Mouse (Mus musculus) heart, embryonic 11.5 days (tissue): ENCODE measurements at regions not wholly inside any gene's neighbourhood (a gene's known extent, or its start where the extent isn't known, plus 50 kb on each side); places are given as distances from the start of the nearest gene placed in this dataset.

Source experiments
- ATAC-seq: fragments of 200-750 bp; cut with Nextera tagmentation; replicated peaks from 2 replicates; pipeline ENCODE4 v1.8.0; 2017; ENCODE audit warnings: moderate library complexity; ENCODE audit not compliant: insufficient number of reproducible peaks, low FRiP score, low TSS enrichment
- H3K27ac ChIP-seq: fragments of 300-500 bp; sonication (generic); 2 replicates; pipeline ENCODE4 v1.5.1; 2014; ENCODE audit warnings: mild to moderate bottlenecking, low read depth, low read length
- H3K27me3 ChIP-seq: fragments of 300-500 bp; sonication (generic); 2 replicates; pipeline ENCODE4 v1.6.1; 2014; ENCODE audit warnings: mild to moderate bottlenecking, low read length, mixed read lengths; ENCODE audit not compliant: control insufficient read depth, insufficient read depth
- H3K36me3 ChIP-seq: fragments of 300-500 bp; sonication (generic); 2 replicates; pipeline ENCODE4 v1.6.1; 2014; ENCODE audit warnings: mild to moderate bottlenecking, low read length, moderate library complexity, mixed read lengths; ENCODE audit not compliant: control insufficient read depth, insufficient read depth
- H3K4me1 ChIP-seq: fragments of 300-500 bp; sonication (generic); 2 replicates; pipeline ENCODE4 v1.6.1; 2014; ENCODE audit warnings: low read length; ENCODE audit not compliant: control insufficient read depth, insufficient read depth
- H3K4me2 ChIP-seq: fragments of 300-500 bp; sonication (generic); 2 replicates; pipeline ENCODE4 v1.6.1; 2014; ENCODE audit warnings: mild to moderate bottlenecking, moderate library complexity
- H3K4me3 ChIP-seq: fragments of 300-500 bp; sonication (generic); 2 replicates; pipeline ENCODE4 v1.5.1; 2014; ENCODE audit warnings: low read depth, low read length
- H3K9ac ChIP-seq: fragments of 300-500 bp; sonication (generic); 2 replicates; pipeline ENCODE4 v1.6.1; 2014; ENCODE audit warnings: mild to moderate bottlenecking, low read depth, low read length, moderate library complexity
- H3K9me3 ChIP-seq: fragments of 300-500 bp; sonication (generic); replicated peaks from 2 replicates; pipeline ENCODE4 v1.6.1; 2016; ENCODE audit warnings: low read length; ENCODE audit not compliant: control insufficient read depth
- WGBS: fragments of 180-500 bp; shearing (Covaris S2); extraction: QIAGEN DNeasy Blood & Tissue Kit; methylation state at CpG from one replicate; pipeline ENCODE4 v1.1.7; 2014; ENCODE audit not compliant: insufficient replicate concordance; 5-methylcytosine and 5-hydroxymethylcytosine counted together

- WGBS = 58% methylated on average over 4 of the region's 4 CpGs
- H3K4me3 ChIP-seq = no peak overlapping the region
- no peaks in the 10 kb centered on the region for H3K36me3 ChIP-seq
- H3K9ac ChIP-seq = no peak overlapping the region
- no peak for ATAC-seq
- H3K4me1 ChIP-seq = no peaks in the 10 kb centered on the region
- H3K4me2 ChIP-seq = no peak overlapping the region
- H3K27me3 ChIP-seq = no peaks in the 10 kb centered on the region
- no peaks in the 10 kb centered on the region for H3K9me3 ChIP-seq
- no peak overlapping the region for H3K27ac ChIP-seq
These were observed 224.7 kb upstream of the Jmjd1c start for GRCm38 (mm10) chr10:66871133-66871664.

GRCm38 (mm10) chr10:66871673-66872072, 224.3 kb upstream of the Jmjd1c start:
- 53% methylated on average over 1 of the region's 1 CpGs for WGBS
- no peaks in the 10 kb centered on the region for H3K9me3 ChIP-seq
- no peak overlapping the region for H3K4me3 ChIP-seq
- ATAC-seq = no peak
- no peaks in the 10 kb centered on the region for H3K27me3 ChIP-seq
- no peaks in the 10 kb centered on the region for H3K36me3 ChIP-seq
- no peak overlapping the region for H3K4me2 ChIP-seq
- H3K9ac ChIP-seq = no peak overlapping the region
- H3K4me1 ChIP-seq = no peaks in the 10 kb centered on the region
- H3K27ac ChIP-seq = no peak overlapping the region

- H3K9ac ChIP-seq = no peak overlapping the region
- WGBS = 84% methylated on average over 4 of the region's 4 CpGs
- no peak for ATAC-seq
- no peak overlapping the region for H3K4me3 ChIP-seq
- no peaks in the 10 kb centered on the region for H3K36me3 ChIP-seq
- no peaks in the 10 kb centered on the region for H3K27me3 ChIP-seq
- no peak overlapping the region for H3K4me2 ChIP-seq
- H3K4me1 ChIP-seq = no peaks in the 10 kb centered on the region
- H3K9me3 ChIP-seq = no peaks in the 10 kb centered on the region
- H3K27ac ChIP-seq = no peak overlapping the region
These were observed 222.5 kb upstream of the Jmjd1c start for GRCm38 (mm10) chr10:66873468-66873867.

- Histone ChIP-seq H3K27ac (no peak overlapping the region), H3K4me1 (no peaks in the 10 kb centered on the region), H3K27me3 (no peaks in the 10 kb centered on the region), H3K36me3 (no peaks in the 10 kb centered on the region), H3K4me3 (no peak overlapping the region), H3K9me3 (no peaks in the 10 kb centered on the region), H3K9ac (no peak overlapping the region), H3K4me2 (no peak overlapping the region)
- ATAC-seq = no peak
- WGBS = 88% methylated on average over 8 of the region's 8 CpGs
These were observed 216.9 kb upstream of the Jmjd1c start for GRCm38 (mm10) chr10:66879071-66879470.

- no peak for ATAC-seq
- WGBS = 85% methylated on average over 5 of the region's 5 CpGs
- Histone ChIP-seq H3K9me3 (no peaks in the 10 kb centered on the region), H3K27me3 (no peaks in the 10 kb centered on the region), H3K36me3 (no peaks in the 10 kb centered on the region), H3K4me2 (no peak overlapping the region), H3K27ac (no peak overlapping the region), H3K4me3 (no peak overlapping the region), H3K4me1 (no peaks in the 10 kb centered on the region), H3K9ac (no peak overlapping the region)
These were observed 213.1 kb upstream of the Jmjd1c start for GRCm38 (mm10) chr10:66882825-66883224.

- H3K9ac ChIP-seq = no peak overlapping the region
- H3K9me3 ChIP-seq = no peaks in the 10 kb centered on the region
- H3K36me3 ChIP-seq = no peaks in the 10 kb centered on the region
- no peak overlapping the region for H3K4me2 ChIP-seq
- 72% methylated on average over 5 of the region's 5 CpGs for WGBS
- H3K27me3 ChIP-seq = no peaks in the 10 kb centered on the region
- H3K4me1 ChIP-seq = no peaks in the 10 kb centered on the region
- no peak for ATAC-seq
- no peak overlapping the region for H3K4me3 ChIP-seq
- no peak overlapping the region for H3K27ac ChIP-seq
These were observed 210.3 kb upstream of the Jmjd1c start for GRCm38 (mm10) chr10:66885575-66885974.

- Histone ChIP-seq H3K27me3 (no peaks in the 10 kb centered on the region), H3K4me1 (no peaks in the 10 kb centered on the region), H3K27ac (no peak overlapping the region), H3K4me2 (no peak overlapping the region), H3K4me3 (no peak overlapping the region), H3K9ac (no peak overlapping the region), H3K9me3 (no peaks in the 10 kb centered on the region), H3K36me3 (no peaks in the 10 kb centered on the region)
- no peak for ATAC-seq
- 72% methylated on average over 12 of the region's 12 CpGs for WGBS
These were observed 206.0 kb upstream of the Jmjd1c start for GRCm38 (mm10) chr10:66889786-66890555.

- Histone ChIP-seq H3K4me2 (no peak overlapping the region), H3K9me3 (no peaks in the 10 kb centered on the region), H3K27me3 (no peaks in the 10 kb centered on the region), H3K4me3 (no peak overlapping the region), H3K4me1 (no peaks in the 10 kb centered on the region), H3K27ac (no peak overlapping the region), H3K36me3 (no peaks in the 10 kb centered on the region), H3K9ac (no peak overlapping the region)
- WGBS = 83% methylated on average over 1 of the region's 1 CpGs
- ATAC-seq = no peak
These were observed 204.1 kb upstream of the Jmjd1c start for GRCm38 (mm10) chr10:66891811-66892210.

- no peak overlapping the region for H3K4me3 ChIP-seq
- H3K9ac ChIP-seq = no peak overlapping the region
- ATAC-seq = no peak
- no peak overlapping the region for H3K4me2 ChIP-seq
- no peaks in the 10 kb centered on the region for H3K9me3 ChIP-seq
- no peaks in the 10 kb centered on the region for H3K27me3 ChIP-seq
- no peaks in the 10 kb centered on the region; the same call in 1 of the 2 replicates for H3K4me1 ChIP-seq
- no peaks in the 10 kb centered on the region for H3K36me3 ChIP-seq
- WGBS = 69% methylated on average over 14 of the region's 14 CpGs
- no peak overlapping the region for H3K27ac ChIP-seq
These were observed 202.1 kb upstream of the Jmjd1c start for GRCm38 (mm10) chr10:66893836-66894235.
